Mouse (Mus musculus) megakaryocyte-erythroid progenitor cell, adult 5-6 weeks (primary cell): ENCODE data around the gene Gm28043. TPM values are rescaled to one million over a fixed set of nuclear protein-coding genes. Genes with fewer than 3 reads are reported as not detected.
"Not testable (repeated sequence)": the region's sequence is repeated elsewhere in the genome, so short reads cannot be mapped to it uniquely, and the experiment has no call there.

ENCODE experiments used
- ATAC-seq: replicated peaks from 2 replicates; pipeline ENCODE4 v1.8.0; 2016; ENCODE audit warnings: mild to moderate bottlenecking, inconsistent platforms; ENCODE audit not compliant: severe bottlenecking, poor library complexity, low FRiP score, low TSS enrichment
- total RNA-seq, 2 experiments: library from RNA; stranded (forward) in 1 of 2; stranded (reverse) in 1 of 2; fragments of 200-1000, 215-1000 nt in 1 of 2; fragments of >200 nt in 1 of 2; fragmentation: Nextera tagmentation in 1 of 2; gene quantifications; 2 replicates each; pipeline ENCODE4 v1.2.3; 2014 to 2017

Gm28043 gene
- total RNA-seq, 2 experiments from 2014 or later: 4.0 to 5.9 TPM

DNA sequence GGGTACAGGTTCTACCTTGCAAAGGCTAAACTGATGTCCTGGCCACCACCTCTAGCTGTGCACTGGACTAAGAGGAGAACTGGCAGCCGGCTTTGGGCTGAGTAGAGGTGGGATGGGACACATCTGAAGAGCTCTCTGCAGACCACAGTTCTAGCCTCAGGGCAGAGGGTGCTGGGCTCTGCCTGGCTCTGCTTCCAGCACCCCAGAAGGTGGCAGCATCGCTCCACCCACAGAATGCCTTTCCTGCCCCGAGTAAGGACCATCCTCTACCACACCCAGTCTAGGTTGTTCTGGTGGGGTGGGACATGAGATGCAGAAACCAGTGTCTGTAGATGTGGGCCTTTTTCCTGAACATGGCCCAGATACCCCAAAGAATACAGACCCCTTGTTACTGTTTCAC lies 90.1 kb downstream of the Gm28043 start:
- peak; percentile 55; the same call in 1 of the 2 replicates for ATAC-seq

DNA sequence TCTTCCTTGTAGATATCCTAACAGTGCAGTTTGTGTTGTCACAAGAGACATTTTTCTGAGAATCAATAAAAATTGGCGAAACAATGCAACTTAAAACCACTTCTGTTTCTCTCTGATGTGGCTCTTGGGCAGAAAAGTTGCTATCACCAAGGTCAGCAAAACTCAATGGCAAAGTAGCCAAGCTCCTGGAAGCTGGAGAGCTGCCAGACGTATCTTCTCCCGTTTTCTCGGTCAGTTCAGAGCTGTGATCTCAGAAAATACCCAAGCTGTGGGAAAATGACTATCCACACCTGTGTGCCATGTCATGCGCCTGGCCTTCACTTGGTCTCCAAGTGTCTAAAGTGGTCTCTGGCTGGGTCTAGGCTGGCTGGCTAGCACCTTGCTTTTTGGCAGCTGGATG lies 91.2 kb downstream of the Gm28043 start:
- ATAC-seq: no peak

DNA sequence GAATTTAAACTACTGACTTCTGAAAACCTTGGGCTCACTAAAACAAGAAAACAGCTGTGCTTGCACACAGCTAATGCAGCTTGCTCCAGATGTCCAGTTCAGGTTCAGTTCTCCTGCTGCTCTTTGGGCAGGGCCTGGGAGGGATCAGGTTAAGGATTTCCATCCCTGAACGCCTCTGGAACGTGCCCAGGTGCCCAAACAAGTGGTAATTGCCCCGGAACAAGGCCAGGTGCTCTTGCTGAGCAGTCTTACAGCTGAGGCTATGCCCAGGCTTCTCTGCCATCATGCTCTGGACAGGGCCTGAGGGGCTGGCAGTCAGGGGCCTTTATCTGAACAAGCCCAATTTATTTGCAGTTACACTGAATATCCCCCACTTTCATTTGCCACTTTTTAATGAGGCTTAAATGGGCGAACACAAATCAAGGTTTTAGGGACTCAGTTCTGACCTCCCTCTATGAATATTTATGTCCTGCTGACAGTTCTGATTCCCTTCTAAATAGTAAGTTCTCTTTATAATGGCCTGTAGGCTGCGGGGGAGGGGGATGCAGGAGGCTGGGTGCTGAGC lies 92.4 kb downstream of the Gm28043 start:
- ATAC-seq: no peak

DNA sequence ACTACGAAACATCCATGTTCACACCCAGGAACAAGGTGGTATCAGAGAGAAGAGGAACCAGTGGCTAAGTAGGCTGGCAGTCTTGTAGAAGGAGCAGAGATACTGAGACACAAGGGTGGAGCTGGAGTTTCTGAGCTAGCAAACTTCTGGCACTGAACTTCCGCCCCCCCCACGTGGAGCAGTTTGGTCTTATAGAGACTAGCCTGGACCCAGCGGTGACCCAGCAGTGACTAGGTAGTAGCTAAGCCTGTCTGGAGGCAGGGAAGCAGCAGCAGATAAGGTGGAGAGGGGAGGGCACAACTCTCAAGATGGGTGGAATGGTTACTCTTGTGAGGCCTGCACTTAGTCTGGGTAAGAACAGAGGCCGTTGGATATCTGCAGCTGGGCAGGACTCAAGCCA lies 94.1 kb downstream of the Gm28043 start:
- peak; percentile 65 for ATAC-seq

- ATAC-seq: no peak
Measured at GRCm38 (mm10) chr17:29710562-29711044, 95.9 kb downstream of the Gm28043 start.

- no peak for ATAC-seq
Measured at GRCm38 (mm10) chr17:29711076-29711744, 96.5 kb downstream of the Gm28043 start.

DNA sequence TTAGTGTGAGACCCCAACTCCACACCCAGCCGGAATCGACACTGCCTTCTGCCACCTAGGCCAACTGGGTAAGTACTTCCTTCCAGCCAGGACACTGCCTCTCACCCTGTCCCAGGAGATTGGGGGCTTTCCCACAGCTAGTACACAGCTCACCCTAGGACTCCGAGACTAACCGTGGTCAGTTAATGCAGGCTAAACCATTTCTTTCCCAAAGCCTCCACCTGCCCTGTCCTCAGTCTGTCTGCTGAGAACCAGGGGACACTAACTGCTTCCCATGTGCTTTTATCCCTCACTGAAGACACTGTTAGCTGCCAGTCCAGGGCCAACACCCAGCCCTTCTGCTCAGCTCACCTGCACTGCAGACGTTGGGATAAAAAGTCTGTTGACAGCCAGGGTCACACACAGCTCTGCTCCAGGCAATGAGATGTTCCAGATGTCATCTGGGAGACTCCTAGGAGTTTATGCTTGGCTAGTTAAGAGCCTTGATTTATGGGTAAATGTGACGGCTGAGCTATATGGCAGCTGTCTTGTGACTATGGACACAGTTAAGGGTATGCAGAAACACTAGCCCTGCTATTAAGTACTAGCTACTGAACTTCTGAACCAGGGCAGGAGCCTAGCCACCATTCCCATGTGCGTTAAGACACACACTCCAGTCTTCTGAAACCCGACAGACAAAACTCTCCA lies 97.2 kb downstream of the Gm28043 start:
- no peak for ATAC-seq

GRCm38 (mm10) chr17:29712565-29712964 lies 97.9 kb downstream of the Gm28043 start:
- ATAC-seq: no peak

- ATAC-seq: not testable (repeated sequence)
Measured at GRCm38 (mm10) chr17:29713734-29714133, 99.1 kb downstream of the Gm28043 start.

DNA sequence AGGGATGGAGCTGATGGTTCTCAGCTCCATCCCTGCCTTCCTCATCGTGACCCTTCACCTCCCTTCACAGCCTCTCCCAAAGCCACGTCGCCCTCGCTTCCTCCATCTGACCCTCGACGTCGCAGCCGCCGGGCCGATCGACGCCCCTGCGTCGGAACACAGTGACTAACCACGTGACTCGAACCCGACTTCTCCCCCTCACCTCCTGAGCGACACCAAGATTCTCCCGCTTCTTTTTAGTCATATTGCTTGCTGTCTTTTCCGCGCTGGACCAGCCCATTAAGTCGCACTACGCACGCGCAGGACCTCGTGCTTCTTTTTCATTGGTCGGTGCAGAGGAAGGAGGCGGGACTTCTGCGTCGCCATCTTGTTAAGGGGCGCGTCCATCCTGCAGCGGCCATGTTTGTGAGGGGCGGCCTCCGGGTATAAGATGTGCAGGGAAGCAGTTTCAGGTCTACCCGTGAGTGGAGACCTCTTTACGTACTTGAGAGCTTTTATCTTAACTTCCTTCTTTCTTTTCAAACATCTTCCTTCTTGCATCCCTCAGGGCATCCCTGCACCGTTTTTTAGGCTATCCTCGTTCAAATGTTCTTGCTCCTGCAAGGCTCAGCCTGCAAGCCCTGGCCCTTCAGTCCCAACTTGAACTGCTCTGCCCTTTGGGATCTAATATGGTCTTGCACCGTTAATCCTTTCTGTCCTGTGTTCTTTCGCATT lies 102.2 kb downstream of the Gm28043 start, which contains the start of gene Ccdc167:
Ccdc167 (minus strand) TSS at position 313 of the 714 bp plus-strand sequence.
- ATAC-seq: peak; percentile 94

DNA sequence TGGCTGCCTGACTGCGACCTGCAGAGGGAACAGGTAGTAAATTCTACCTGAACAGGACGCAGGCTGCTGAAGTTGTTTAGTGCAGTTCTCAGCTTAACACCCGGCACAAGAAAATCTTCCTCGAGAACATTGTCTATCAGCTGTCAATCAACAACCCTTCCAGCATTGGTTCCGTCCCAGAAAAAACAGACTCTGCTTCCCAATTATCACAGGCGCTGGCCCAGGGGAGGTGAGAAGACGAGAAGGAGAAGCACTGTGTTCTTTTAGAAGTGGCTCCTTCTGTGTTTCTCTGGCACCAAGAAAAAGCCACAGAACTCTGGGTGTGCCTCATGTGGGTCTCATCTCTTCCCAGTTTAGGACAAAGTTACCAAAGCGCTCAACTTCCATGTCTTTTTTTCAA lies 104.0 kb downstream of the Gm28043 start:
- no peak for ATAC-seq

GRCm38 (mm10) chr17:29719628-29720575 lies 105.2 kb downstream of the Gm28043 start:
- ATAC-seq: no peak

GRCm38 (mm10) chr17:29720755-29721365 lies 106.2 kb downstream of the Gm28043 start:
- ATAC-seq: no peak

DNA sequence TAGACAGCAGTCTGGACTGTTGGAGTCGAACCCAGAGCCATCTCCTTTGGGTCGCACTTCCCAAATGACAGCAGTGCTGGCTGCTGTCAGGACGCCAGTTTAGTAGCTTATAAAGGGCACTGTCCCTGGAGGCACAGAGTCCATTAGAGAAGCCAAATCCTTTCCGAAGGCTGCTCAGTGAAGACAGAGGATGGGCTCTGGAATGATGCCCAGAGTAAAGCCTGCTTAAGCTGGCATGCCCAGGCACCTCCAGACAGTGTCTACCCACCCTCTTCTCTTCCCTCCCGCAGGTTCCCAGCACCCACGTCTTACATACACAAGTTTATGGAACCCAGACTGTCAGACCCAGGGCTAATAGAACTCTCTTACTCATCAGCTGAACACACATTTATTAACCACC lies 109.9 kb downstream of the Gm28043 start:
- no peak for ATAC-seq

DNA sequence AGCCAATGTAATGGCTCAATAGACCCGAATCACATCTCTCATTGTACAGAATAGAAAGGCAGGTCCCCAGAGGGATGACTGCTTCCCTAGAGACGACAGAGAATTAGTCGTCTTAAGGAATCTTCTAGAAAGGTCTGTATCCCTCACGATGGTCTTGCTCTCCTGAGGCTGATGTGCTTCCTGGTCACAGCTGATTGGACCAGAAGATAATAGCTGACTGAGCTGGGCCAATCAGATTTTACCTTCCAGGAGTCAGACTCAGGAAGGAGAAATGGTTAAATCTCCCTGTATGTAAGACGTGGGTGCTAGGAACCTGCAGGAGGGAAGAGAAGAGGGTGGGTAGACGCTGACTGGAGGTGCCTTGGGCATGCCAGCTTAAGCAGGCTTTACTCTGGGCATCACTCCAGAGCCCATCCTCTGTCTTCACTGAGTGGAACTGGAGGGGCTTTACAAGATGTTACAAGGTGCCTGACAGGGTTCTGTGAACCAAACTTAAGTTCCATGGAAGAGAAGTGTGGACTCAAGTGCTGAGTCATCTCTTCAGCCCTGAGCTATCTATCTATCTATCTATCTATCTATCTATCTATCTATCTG lies 110.4 kb downstream of the Gm28043 start:
- no peak for ATAC-seq

DNA sequence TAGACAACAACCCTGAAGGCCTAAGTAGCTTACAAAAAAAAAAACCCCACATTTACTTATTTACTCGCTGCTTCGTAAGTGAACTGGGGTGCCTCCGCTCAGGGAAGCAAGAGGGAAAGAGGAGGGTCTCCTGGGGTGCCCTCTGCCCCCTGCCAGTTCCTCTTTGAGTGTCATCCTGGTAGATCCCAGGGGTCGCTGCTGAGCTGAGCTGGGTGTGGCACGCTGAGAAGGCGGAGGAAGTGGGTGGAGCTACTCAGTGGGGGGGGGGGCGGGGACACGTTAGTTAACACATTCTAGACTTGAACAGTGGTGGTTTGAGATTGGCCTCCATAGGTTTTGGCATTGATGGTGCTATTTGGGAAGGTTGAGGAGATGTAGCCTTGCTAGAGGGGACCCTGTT lies 113.4 kb downstream of the Gm28043 start:
- ATAC-seq: no peak

- no peak for ATAC-seq
Measured at GRCm38 (mm10) chr17:29730510-29731265, 116.0 kb downstream of the Gm28043 start.
